Mouse (Mus musculus) heart, postnatal 0 days (tissue): ENCODE measurements around the gene Prg3. TPM values are rescaled to one million over a fixed set of nuclear protein-coding genes. Genes with fewer than 3 reads are reported as not detected.

Source experiments
- ATAC-seq: fragments of 200-750 bp; cut with Nextera tagmentation; 2 replicates; pipeline ENCODE4 v1.8.0; 2017; ENCODE audit warnings: low read depth, moderate number of reproducible peaks, moderate library complexity; ENCODE audit not compliant: insufficient read depth
- DNase-seq: peaks from one replicate; pipeline ENCODE4 v3.0.0-alpha.2; 2016; ENCODE audit warnings: low spot score
- H3K27ac ChIP-seq: fragments of 300-500 bp; sonication (generic); 2 replicates; pipeline ENCODE4 v1.5.1; 2014; ENCODE audit warnings: low read depth, mild to moderate bottlenecking
- H3K27me3 ChIP-seq: fragments of 300-500 bp; sonication (generic); 2 replicates; pipeline ENCODE4 v1.6.1; 2014; ENCODE audit warnings: low read length, mixed read lengths; ENCODE audit not compliant: control insufficient read depth, insufficient read depth
- H3K36me3 ChIP-seq: fragments of 300-500 bp; sonication (generic); replicated peaks from 2 replicates; pipeline ENCODE4 v1.6.1; 2014; ENCODE audit warnings: low read length, mixed read lengths; ENCODE audit not compliant: control insufficient read depth, insufficient read depth
- H3K4me1 ChIP-seq: fragments of 300-500 bp; sonication (generic); 2 replicates; pipeline ENCODE4 v1.6.1; 2014; ENCODE audit warnings: antibody characterized with exemption; ENCODE audit not compliant: control insufficient read depth, insufficient read depth
- H3K4me2 ChIP-seq: fragments of 300-500 bp; sonication (generic); 2 replicates; pipeline ENCODE4 v1.6.1; 2014; ENCODE audit warnings: low read depth, mild to moderate bottlenecking, low read length, moderate library complexity
- H3K4me3 ChIP-seq: fragments of 300-500 bp; sonication (generic); 2 replicates; pipeline ENCODE4 v1.5.1; 2014; ENCODE audit warnings: low read depth, low read length
- H3K9ac ChIP-seq: fragments of 300-500 bp; sonication (generic); replicated peaks from 2 replicates; pipeline ENCODE4 v1.6.1; 2014; ENCODE audit warnings: low read depth, low read length, mixed read lengths
- H3K9me3 ChIP-seq: fragments of 300-500 bp; sonication (generic); replicated peaks from 2 replicates; pipeline ENCODE4 v1.6.1; 2016; ENCODE audit warnings: low read length; ENCODE audit not compliant: control insufficient read depth
- CTCF ChIP-seq: IDR thresholded peaks from 2 replicates; pipeline ENCODE4 v1.5.1; 2016; ENCODE audit warnings: antibody characterized with exemption, control low read depth, low read depth
- EP300 ChIP-seq: IDR thresholded peaks from 2 replicates; pipeline ENCODE4 v1.6.1; 2016; ENCODE audit warnings: antibody characterized with exemption, low read depth
- WGBS: fragments of 180-500 bp; shearing (Covaris S2); extraction: QIAGEN DNeasy Blood & Tissue Kit; methylation state at CpG from one replicate; pipeline ENCODE4 v1.1.7; 2014; 5-methylcytosine and 5-hydroxymethylcytosine counted together
- polyA plus RNA-seq: library from polyadenylated mRNA; unstranded; fragments of >200 nt; fragmentation: Nextera tagmentation; extraction: Ambion mirVana; gene quantifications from 2 replicates; pipeline ENCODE4 v1.2.1, GENCODE M21; 2015
- total RNA-seq: library from RNA; depleted of rRNA; stranded (reverse); fragments of >200 nt; gene quantifications from 2 replicates; pipeline ENCODE4 v1.2.3, GENCODE M21; 2014; ENCODE audit warnings: low replicate concordance

Gene Prg3
- total and polyA plus RNA-seq, 2 experiments from 2014 or later, result not detected

DNA sequence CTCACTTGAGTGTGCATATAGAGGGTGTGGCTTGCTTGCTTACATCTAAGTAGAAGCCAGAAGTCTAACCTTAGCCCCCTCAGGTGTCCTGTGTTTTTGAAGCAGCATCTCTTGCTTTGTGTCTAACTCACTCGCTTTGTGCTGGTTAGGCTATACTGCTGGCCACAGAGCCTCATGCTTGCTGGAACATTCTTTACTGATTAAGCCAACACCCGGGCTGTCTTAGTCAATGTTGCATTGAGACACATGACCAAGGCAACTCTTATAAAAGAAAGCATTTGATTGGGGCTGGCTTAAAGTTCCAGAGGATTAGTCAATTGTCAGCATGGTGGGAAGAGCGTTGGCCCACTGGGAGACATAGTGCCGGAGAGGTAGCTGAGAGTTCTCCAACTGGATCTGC lies 46.2 kb upstream of the Prg3 start:
- Histone ChIP-seq H3K4me2 (no peak overlapping the region), H3K9ac (no peak overlapping the region), H3K4me1 (0 out of 2 replicates have a peak, but pooled peaks cover 5% of the 10 kb centered on the region), H3K27ac (no peak overlapping the region), H3K27me3 (no peaks in the 10 kb centered on the region), H3K36me3 (peaks cover 39% of the 10 kb centered on the region), H3K9me3 (no peaks in the 10 kb centered on the region), H3K4me3 (no peak overlapping the region)
- ATAC-seq (no peak), DNase-seq (no peak)
- WGBS, result 84% methylated on average over 4 of the region's 4 CpGs
- TF ChIP-seq CTCF (no peak), EP300 (no peak)

GRCm38 (mm10) chr2:84947154-84947771 lies 40.8 kb upstream of the Prg3 start:
- H3K4me1 ChIP-seq, result no peaks in the 10 kb centered on the region
- H3K4me2 ChIP-seq, result no peak overlapping the region
- H3K36me3 ChIP-seq, result peaks cover 76% of the 10 kb centered on the region
- no peaks in the 10 kb centered on the region for H3K9me3 ChIP-seq
- DNase-seq, result no peak
- no peak for TF ChIP-seq CTCF
- TF ChIP-seq EP300, result no peak
- no peaks in the 10 kb centered on the region for H3K27me3 ChIP-seq
- 64% methylated on average over 3 of the region's 3 CpGs for WGBS
- no peak overlapping the region for H3K4me3 ChIP-seq
- H3K9ac ChIP-seq, result no peak overlapping the region
- ATAC-seq, result no peak
- no peak overlapping the region for H3K27ac ChIP-seq

DNA sequence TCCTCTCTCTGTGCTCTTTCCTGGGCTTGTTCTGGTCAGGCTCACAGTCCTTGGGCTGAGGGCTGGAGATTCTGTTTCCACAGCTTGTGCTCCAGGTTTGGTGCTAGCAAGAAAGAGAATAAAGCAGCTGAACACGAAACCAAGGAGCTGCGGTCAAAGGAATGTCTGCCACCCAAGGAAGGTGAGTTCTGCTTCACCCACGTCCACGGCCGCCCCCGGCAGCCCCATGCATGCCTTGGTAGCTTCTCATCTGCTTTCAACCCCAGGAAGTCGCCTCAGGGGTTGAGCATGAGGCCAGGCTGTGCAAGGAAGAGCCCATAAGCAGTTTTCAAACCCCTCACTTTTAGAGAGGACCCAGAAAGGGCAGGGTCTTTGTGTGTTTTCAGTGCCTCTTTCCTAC lies 39.8 kb upstream of the Prg3 start:
- H3K27me3 ChIP-seq, result no peaks in the 10 kb centered on the region
- no peak overlapping the region for H3K27ac ChIP-seq
- H3K4me3 ChIP-seq, result no peak overlapping the region
- DNase-seq (no peak), ATAC-seq (no peak)
- H3K9me3 ChIP-seq, result no peaks in the 10 kb centered on the region
- no peaks in the 10 kb centered on the region for H3K4me1 ChIP-seq
- H3K9ac ChIP-seq, result no peak overlapping the region
- no peak for TF ChIP-seq EP300
- no peak for TF ChIP-seq CTCF
- peaks cover 82% of the 10 kb centered on the region for H3K36me3 ChIP-seq
- 89% methylated on average over 7 of the region's 7 CpGs for WGBS
- H3K4me2 ChIP-seq, result no peak overlapping the region

GRCm38 (mm10) chr2:84948721-84949120 lies 39.3 kb upstream of the Prg3 start:
- Histone ChIP-seq H3K9ac (no peak overlapping the region), H3K36me3 (peaks cover 87% of the 10 kb centered on the region), H3K4me1 (no peaks in the 10 kb centered on the region), H3K27me3 (no peaks in the 10 kb centered on the region), H3K4me2 (no peak overlapping the region), H3K4me3 (no peak overlapping the region), H3K27ac (no peak overlapping the region), H3K9me3 (no peaks in the 10 kb centered on the region)
- no peak for TF ChIP-seq EP300
- whole genome bisulfite sequencing, result 70% methylated on average over 2 of the region's 2 CpGs
- DNase-seq (no peak), ATAC-seq (no peak)

GRCm38 (mm10) chr2:84951027-84951426 lies 37.0 kb upstream of the Prg3 start:
- H3K4me3 ChIP-seq, result no peak overlapping the region
- no peak for ATAC-seq
- peaks cover 91% of the 10 kb centered on the region for H3K36me3 ChIP-seq
- no peaks in the 10 kb centered on the region for H3K27me3 ChIP-seq
- no peaks in the 10 kb centered on the region for H3K9me3 ChIP-seq
- H3K4me2 ChIP-seq, result no peak overlapping the region
- no peaks in the 10 kb centered on the region for H3K4me1 ChIP-seq
- no peak for DNase-seq
- WGBS, result 71% methylated on average over 8 of the region's 8 CpGs
- no peak overlapping the region for H3K27ac ChIP-seq
- no peak overlapping the region for H3K9ac ChIP-seq
- TF ChIP-seq CTCF (no peak), EP300 (no peak)

DNA sequence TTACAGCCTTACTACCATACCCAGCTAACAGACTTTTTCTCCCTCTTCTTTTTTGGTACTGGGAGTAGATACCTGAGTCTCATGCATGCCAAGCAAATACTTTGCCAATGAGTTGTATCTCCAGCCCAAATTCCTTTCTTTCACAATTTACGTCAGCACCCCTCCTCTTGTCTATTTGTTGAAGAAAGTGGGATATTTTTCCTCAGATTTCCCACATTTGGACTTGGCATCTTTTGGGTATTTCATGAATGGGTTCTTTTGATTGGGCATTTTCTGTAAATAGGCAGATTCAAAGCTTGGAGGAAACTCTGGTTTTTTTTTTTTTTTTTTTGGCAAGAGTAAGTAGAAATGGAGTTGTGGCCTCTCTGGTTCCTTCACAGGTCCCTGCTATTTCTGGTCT lies 35.8 kb upstream of the Prg3 start:
- Histone ChIP-seq H3K4me2 (no peak overlapping the region), H3K9ac (no peak overlapping the region), H3K27me3 (no peaks in the 10 kb centered on the region), H3K27ac (no peak overlapping the region), H3K4me3 (no peak overlapping the region), H3K4me1 (no peaks in the 10 kb centered on the region), H3K36me3 (peaks cover 89% of the 10 kb centered on the region), H3K9me3 (no peaks in the 10 kb centered on the region)
- no peak for TF ChIP-seq EP300
- 82% methylated on average over 1 of the region's 1 CpGs for WGBS
- ATAC-seq (no peak), DNase-seq (no peak)
